Mouse (Mus musculus) spleen, postnatal 14 days (tissue): ENCODE results near the gene Gm45837.

Experiments
- DNase-seq, 2 experiments: peaks; one replicate each; pipeline ENCODE4 v3.0.0; 2021 to 2022; ENCODE audit warnings: low spot score in 2 of 2

Gene Gm45837

DNA sequence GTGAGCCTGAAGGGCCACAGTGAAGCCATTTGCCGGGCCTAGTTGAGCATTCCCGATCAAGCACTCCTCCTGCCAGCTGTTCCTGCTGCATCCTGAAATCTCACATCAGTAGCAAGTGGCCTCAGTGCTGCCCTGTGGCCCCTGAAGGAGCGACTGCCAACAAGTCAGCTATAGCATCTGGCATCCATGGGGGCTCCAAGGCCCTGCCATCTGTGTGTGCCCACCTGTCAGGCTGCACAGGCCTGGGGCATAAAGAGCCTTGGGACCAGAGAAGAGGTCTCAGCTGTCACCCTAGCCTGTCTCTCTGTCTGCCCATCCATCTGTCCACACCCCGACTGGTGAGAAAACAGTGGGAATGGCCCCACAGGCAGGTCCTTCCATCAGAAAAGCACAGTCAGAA lies 54.2 kb downstream of the Gm45837 start:
- DNase-seq: no peak

DNA sequence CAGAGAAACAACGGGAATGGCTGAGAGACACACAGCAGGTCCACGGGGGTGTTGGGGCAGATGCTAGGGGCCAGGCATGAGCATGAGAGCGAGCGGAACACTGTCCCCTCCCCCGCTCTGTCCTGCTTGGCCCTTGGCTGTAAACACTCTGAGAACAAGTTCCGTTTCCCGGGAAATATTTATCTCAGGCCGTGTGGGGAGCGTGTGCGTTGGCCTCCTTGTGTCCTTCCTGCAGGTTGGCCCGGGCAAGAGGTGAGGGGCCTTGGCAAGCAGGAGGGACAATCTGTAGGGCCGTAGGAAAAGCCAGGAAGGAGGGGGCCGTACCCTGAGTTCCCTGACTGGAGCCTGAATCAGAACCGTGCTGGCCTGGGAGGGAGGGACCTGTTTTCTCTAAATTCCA lies 54.7 kb downstream of the Gm45837 start:
- DNase-seq: no peak

DNA sequence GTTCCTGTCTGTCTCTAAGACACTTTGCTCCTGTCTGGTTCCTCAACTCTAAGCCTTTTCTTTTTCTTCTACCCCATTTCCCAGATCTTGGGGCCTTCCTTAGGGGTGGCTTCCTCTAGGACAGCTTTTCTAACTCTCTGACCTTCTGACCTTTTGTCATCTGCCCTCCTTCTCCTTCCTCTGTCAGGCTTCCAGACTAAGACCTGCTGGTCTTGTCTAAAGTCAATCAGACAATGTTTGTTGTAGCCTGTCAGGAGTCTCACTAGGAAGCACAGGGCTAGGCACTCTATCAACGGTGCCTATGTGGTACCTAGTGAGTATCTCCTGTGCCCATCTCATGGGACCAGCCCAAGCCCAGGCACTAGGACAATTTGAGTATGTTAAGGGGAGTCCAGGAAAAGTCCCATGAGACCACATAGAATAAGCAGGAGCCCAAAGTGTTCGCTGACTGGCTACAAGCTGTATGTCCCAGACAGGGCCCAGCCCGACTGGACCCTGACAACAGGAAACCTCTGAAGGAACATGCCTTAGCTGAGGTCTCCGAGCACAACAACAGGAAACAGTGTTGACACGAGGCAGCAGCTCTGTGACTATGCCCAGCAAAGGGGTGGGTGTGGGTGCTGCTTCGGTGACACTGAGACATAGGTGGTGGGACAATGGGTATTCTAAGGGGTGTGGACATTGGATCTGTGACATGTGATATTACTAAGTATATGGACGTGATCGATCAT lies 55.3 kb downstream of the Gm45837 start:
- peak in 1 of 2 experiments; percentile 35 for DNase-seq

DNA sequence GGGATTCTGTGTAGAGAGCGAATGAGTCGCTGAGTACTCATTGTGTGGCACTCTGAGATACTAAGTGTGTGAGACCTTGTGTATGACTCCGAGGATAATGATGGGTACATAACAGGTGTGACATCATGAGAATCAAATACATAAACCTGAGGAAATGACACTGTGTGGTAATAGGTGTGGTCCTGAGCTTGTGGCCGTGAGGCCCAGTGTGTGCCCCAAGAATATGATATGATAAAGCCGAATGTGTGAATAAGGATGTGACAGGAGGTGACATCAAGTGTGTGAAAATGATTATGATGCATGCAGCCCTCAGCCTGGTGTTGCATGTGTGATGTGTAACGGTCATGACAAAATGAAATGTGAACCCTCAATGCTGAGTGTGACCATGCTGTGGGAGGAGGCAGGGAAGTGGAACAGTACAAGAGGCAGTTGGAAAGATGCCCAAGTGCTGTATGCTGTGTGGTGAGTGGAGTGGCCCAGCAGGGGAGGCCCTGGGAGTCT lies 55.9 kb downstream of the Gm45837 start:
- no peak for DNase-seq

DNA sequence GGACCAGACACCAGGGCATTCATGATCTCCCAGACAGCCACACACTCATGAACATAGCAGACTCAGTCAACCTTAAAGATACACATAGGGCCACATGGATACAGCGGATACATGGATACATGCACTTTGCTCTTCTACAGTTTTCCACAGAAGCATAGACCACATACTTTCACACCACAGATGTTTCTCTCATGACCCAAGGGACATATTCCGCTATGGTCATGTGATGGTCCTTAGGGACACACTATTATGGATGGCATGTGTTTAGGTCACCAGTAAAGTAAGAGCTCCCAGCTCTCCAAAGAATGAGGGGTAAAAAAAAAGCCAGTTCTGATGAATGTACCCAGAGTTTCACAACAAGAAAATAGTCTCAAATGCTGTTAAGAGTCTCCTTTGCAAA lies 60.7 kb downstream of the Gm45837 start:
- DNase-seq: no peak

DNA sequence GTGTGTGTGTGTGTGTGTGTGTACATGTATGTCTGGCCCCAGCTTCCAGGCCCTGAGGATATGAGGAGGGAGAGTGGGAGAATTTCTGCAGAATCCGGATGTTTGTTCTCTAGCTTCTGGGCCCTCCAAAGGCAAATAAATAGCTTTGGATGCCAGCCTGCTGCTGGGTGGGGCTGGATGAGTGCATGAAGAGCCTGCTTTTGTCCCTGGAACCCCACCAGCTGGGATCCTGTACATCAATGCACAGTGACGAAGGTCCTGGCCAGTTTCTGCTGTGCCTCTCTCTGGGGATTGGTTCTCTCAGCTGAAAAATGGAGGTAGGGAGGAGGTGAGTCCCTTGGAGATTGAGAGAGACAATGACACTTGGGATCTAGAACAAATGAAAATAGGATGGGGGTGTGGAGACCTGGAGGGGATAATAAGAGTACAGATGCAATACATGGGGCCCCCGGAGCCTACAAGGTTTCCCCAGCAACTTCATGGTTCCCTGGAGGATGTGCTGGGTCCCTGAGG lies 61.3 kb downstream of the Gm45837 start:
- no peak for DNase-seq

DNA sequence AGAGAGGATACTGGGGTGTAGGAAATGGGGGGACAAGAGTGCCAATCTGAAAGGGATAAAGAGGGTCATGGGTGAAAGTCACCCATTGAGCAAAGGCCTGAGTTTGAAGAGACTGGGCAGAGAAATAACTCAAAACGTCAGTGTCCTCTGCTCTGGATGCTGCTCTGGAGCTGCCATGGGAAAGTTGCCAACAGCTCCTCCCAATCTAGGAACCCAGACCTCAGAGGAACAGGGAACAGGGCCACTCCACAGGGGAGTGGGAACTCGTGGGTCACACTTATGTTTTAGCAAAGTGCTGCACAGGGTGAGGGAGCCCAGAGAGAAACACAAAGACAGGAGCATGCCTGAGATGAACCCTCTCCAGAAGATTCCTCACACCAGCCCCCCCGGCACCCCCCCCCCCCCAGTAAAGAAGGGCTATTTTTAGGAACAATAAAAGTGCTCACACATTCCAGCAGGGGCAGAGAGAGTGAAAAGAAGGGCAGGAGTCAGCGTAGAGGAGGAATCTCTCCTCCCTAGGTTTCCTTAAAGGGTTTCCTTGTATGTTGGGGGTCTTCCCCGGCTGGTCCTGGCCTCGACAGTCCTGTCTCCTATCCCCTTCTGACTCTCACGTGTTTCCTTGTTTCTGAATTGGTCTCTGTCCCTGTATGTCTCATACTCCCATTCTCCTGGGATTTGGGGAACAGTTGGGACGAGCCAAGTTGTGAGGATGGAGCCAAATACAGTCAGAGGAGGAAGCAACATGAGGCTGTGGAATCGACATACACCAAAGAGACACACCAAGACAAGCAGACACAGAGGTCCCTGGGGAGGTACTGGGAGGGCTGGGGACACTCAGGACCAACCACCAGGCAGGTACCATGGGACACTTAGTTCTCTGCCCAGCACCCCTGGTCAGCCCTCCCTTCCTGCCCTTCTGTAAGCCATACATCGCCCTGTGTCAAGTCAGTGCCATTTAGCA lies 62.2 kb downstream of the Gm45837 start:
- DNase-seq: no peak

DNA sequence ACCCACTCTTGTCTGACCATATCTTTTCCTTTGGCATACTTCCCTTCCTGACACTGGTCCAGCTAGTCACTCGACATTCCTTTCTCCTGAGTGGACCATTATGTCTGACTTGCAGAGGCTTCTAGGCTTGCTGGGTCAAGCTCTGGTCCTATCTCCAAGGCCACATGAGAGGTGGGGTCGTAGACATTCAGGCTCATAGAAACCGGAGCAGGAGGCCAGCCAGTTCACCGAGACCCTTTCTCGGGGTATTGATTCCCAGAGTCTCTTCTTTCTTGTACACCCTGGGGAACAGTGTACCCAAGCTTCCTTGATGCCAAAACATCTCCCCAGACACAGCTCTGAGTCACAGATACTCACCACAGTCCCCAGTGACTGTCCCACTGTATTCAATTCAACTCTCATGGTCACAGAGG lies 63.7 kb downstream of the Gm45837 start:
- no peak for DNase-seq

DNA sequence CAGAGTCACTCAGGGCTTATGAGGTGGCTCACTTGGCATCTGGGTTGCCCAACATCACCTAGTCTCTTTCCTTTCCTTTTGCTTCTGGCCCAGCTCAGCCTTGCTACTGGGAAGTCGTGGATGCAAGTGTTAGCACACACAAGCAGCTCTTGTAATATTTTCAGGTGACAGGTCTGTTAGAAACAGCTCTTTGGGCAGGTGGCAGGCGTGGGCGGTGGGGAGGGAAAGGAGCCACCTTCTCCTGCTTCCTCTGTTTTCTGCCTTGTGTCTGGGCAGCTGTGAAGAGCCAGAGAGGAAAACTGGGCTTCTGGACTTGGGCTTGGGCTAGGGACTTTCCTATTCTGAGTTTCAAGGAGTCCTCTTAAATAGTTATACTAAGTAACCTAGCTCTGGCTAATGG lies 65.3 kb downstream of the Gm45837 start:
- no peak for DNase-seq

DNA sequence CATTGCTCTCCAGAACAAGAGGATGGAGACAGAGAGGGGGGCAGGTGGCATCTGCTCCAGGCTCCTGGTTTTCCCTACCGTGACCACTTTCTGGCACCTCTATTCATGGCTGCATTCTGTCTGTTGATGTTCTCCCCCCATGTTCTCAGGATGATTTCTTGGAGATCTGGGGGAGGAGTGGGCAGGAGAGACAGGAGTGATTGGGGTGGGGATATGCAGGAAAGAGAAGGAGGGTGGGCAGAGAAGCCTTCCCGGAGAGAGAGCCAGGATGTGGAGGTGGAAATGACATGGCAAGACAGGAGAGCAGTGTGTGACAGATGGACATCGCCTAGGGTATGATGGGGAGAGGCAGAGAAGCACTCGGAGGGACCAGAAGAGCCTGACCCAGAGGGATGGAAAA lies 65.8 kb downstream of the Gm45837 start:
- no peak for DNase-seq

DNA sequence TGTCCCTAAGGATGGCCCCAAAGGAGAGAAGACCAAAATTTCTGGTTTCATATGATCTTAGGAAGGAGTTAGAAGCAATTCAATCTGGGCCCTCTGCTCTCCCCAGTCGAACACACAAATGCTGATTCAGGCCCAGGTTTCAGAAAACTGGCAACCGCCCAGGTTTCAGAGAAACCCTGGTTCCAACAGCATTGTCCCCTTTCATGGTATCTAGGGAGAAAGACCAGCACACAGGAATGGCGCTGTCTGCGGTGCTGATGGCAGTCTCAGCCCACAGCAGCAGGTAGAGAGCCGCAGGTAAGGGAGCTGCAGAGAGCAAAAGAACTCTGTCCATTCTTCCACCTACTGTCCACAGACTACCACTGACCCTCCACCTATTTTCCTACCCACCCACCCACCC lies 66.5 kb downstream of the Gm45837 start:
- no peak for DNase-seq

DNA sequence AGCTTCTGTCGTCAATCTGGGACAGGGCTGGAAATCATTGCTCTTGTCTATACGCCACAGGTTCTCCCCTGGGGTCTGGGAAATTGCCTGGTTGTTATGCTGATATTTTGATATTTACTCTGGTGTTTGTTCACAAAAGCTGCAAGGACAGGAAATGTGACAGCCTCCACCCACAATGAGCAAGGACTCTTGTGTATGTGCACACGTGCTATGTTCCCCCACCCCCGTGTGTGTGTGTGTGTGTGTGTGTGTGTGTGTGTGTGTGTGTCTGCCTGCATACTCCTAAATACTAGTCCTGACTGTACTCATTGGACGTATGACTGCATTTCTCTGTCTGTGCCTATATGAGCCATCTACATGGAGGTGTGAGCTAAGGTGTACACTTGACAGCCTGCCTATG lies 67.4 kb downstream of the Gm45837 start:
- no peak for DNase-seq

DNA sequence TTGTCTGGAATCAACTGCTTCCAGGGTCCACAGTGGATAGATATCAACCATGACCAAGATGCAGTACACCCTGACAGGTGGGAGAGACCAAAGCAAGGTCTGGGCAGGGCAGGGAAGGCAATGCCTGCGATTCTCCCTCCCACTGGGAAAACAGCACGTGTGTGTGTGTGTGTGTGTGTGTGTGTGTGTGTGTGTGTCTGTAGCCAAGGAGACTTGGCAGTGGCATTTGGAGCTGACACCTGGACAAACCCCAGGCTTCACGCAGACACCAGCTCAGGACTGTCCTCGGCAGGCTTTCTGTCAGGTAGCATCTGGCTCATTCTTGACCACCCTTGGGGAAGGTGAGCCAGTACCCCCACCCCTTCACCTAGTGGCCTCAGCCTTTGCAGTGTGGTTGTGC lies 69.2 kb downstream of the Gm45837 start:
- DNase-seq: no peak

DNA sequence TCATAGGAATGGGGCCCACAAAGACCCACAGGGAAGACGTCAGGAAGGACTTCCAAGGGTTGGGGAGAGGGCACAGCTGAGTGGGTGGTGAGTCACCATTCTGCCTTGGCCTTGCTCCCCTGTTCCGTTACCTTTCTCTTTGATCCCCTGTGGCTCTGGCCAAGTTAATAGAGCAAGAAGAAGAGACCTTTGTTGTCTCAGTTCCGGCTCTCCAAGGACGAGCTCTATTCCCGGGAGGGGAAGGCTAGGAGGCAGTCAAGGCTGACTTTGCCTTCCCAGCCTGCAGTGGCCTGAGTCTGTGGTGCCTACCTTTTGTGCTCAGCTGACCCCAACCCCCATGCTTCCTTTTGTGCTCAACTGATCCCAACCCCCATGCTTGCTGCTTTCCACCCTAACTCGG lies 70.0 kb downstream of the Gm45837 start:
- no peak for DNase-seq

DNA sequence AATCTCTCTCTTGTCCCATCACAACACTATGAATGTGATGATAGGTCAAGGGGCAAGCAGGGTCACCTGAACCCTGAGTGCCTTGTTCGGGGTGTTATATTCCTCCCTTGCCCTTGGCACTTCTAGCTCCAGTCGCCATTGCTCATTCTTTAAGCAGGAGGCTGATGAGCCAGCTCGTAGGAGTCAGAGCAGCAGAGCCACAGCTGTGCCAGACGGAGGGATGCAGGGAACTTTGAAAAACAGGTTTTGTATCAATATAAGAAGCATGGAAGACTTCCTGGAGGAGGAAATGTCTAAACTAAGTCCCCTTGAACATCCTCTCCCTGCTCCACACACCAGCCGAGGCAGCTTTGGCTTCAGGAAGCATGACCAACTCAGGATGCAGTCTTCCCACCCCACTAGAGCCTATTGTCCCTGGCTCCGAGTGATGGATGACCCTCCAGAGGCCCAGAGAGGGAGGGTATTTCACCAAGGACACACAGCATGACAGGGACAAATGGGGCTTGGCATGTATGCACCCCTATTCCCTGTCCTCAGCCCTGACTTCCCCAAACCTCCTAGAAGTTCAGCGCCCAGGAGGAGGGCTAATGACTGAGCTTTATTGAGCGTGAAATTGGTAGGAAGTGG lies 71.3 kb downstream of the Gm45837 start:
- no peak for DNase-seq

DNA sequence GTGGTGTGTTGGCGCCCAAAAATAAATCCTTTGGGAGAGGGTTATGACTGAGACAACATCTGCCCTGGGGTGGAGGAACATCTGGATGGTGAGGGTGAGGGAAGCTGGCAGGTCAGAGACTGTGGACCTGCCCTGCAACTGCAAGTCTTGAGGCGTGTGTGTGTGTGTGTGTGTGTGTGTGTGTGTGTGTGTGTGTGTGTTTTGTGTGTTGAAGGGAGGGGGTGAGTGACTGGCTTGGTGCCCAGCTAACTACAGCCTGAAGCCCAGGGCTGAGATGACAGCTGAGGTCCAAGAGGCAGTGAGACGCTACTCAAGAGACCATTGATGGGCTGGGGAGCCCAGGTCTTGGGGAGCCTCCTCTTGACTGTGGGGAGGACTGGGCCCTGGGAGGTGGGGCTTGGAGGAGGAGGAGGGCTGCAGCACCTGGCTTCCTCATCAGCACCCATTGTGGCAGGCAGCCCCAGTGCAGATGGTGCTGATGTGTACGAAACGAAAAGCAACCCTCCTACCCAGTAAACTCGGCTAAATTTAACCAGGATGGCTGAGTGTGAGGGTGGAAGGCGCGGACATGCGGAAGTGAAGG lies 71.9 kb downstream of the Gm45837 start:
- no peak for DNase-seq

DNA sequence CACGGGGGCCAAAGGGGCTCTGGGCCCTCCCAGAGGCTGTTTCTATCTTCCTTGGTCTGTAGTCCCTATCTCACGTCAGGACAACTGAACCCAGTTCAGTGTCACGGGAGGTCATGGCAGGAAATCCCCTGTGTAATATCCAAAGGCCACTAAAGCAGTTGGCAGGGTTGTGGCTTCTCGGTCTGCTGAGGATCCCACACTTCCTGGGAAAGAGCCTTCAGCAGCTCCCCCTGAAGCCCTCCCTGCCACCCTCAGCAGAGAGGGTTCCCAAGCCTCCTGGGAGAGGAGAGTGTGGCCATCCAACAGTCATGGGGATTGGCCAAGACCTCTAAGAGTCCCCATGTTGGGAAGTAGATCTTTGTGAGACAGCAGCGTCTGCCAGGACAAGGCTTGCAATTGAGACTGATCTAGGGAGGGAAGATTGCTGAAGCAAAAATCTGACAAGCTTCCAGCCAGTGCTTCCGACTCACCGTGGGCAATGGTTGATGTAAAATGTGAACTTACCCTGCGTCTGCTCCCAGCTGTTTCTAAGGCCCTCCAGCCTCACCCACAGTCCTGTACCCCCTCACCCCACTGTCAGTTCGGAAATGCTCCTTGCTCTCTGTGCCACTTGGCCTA lies 72.9 kb downstream of the Gm45837 start:
- no peak for DNase-seq

DNA sequence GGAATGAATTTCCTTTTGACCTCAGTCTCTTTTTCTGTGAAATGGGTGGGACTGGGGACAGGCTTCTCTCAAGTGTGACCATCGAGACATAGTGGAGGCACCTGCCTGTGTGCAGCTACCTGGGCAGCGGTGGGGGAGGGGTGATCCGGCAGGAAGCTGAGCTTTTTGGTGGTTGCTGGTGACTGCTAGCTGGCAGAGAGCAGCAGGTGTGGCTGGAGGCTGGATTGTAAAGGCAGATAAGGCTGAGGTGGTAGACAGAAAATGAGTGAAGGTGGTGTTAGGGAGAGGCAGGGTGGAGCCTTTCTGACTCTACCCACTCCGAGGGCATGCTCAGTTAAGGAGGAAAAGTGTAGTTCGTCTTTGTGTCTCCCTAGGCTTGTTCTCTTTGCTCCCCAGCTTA lies 76.4 kb downstream of the Gm45837 start:
- no peak for DNase-seq

DNA sequence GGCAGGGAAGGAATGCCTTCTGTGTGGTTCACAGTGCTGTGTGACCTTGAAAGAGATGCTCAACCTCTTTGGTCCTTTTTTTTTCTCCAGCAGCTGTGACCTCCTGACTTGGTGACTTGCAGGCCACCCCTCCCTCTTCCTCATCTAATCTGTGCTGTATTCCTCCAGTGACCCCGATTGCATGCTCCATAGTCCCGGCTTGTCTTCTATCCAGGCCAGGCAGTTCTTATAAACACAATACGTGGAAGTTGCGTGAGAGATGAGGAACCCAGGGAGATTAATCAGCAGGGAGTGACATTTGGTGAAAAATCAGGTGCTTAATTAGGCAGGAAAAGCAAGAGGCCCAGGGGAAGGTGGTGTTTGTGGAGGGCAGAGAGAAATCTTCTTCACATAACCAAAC lies 80.3 kb downstream of the Gm45837 start:
- no peak for DNase-seq

DNA sequence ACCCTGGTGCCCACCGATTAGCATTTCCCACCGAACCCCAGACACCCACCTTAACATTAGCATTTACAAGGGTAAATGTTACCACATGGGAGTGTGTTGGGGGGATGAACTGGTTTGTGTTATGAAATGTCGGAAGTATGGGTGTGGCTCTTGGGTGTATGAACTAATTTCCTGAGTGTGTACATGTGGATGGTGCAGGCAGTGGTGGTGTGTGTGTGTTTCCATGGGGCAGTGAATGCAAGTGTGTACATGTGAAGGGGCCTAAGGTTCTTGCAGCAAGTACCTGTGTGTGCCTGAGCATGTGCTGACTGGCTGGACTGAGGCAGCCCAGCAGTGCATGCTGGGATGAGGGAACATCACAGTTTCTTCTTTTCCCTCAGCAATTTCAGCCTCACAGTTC lies 87.7 kb downstream of the Gm45837 start:
- no peak for DNase-seq

DNA sequence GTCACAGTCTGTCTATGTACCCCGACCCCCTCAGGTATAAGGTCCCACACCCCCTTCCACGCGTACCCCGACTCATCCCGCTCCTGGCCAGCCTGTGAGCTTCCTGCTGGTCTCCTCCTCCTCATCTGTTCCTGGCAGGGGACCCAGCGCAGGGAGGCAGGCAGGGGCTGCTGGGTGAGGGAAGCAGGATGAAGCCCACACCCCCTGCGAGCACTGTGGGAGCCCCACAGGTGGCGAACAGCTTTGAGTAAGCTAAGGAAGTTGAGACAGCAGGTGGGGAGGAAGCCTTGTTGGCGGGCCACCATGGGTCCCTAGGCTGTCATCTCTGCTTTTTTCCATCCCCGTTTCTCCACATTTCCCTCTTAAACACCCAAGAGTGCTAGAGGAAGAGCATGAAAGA lies 88.6 kb downstream of the Gm45837 start:
- DNase-seq: no peak
